Mouse (Mus musculus) cerebellum, adult 2 months (tissue): ENCODE measurements around the gene Uck2. TPM values are rescaled to one million over a fixed set of nuclear protein-coding genes. Genes with fewer than 3 reads are reported as not detected.

Experiments used
- DNase-seq, 2 experiments: peaks; one replicate each; pipeline ENCODE4 v3.0.0; 2021
- H3K27ac ChIP-seq: fragments of 200-500 bp; 2 replicates; pipeline ENCODE4 v1.5.1; 2012; ENCODE audit warnings: low read length, control low read depth, inconsistent platforms; ENCODE audit not compliant: insufficient read depth
- H3K27me3 ChIP-seq: fragments of 200-500 bp; 2 replicates; pipeline ENCODE4 v1.6.1; 2012; ENCODE audit warnings: inconsistent platforms, mild to moderate bottlenecking, low read length, moderate library complexity; ENCODE audit not compliant: control insufficient read depth, insufficient read depth
- H3K4me1 ChIP-seq: fragments of 200-500 bp; 2 replicates; pipeline ENCODE4 v1.6.1; 2011; ENCODE audit warnings: low read length; ENCODE audit not compliant: control insufficient read depth, insufficient read depth
- H3K4me3 ChIP-seq: fragments of 200-500 bp; replicated peaks from 2 replicates; pipeline ENCODE3; 2011; ENCODE audit warnings: mild to moderate bottlenecking, low read depth, low read length, control low read depth; ENCODE audit not compliant: insufficient read depth
- CTCF ChIP-seq: fragments of 200-500 bp; IDR thresholded peaks from 2 replicates; pipeline ENCODE4 v1.5.1; 2011; ENCODE audit warnings: low read depth, mild to moderate bottlenecking, control low read depth, low read length, moderate library complexity, borderline replicate concordance; ENCODE audit not compliant: insufficient read depth
- POLR2A ChIP-seq: fragments of 200-500 bp; IDR thresholded peaks from 2 replicates; pipeline ENCODE4 v1.6.1; 2011; ENCODE audit warnings: low read length, control low read depth, borderline replicate concordance; ENCODE audit not compliant: insufficient read depth
- WGBS: fragments of 180-500 bp; shearing (Covaris S2); methylation state at CpG from one replicate; pipeline ENCODE4 v1.1.7; 2018; 5-methylcytosine and 5-hydroxymethylcytosine counted together
- polyA plus RNA-seq: library from polyadenylated mRNA; depleted of rRNA; stranded (reverse); fragments of >200 nt; gene quantifications from 2 replicates; pipeline ENCODE4 v1.2.3, GENCODE M21; 2012

Gene Uck2
- polyA plus RNA-seq, 1 experiment = 20.7 TPM

DNA sequence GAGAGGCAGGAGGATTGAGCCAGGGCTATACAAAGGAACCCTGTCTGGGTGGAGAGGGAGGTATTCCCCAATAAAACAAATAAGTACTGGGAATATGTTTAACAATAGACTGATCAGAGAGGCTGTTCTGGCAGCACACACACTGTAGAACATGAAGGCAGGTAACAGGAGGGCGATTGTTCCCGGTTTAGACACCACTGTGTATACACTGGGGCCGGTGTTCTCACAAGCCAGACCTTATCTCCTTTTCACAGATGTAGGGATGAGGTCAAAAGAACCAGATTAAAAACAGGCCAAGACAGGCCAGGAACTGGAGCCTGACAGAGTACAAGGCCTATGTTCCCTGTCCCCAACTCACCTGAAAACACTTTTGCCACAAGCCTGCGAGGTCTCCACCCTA, 13.8 kb downstream of the Uck2 start:
- Histone ChIP-seq H3K27ac (no peak overlapping the region), H3K27me3 (no peaks in the 10 kb centered on the region), H3K4me3 (no peak overlapping the region), H3K4me1 (peaks cover 37% of the 10 kb centered on the region)
- 80% methylated on average over 4 of the region's 4 CpGs for WGBS
- TF ChIP-seq POLR2A (no peak), CTCF (no peak)
- DNase-seq = no peak

DNA sequence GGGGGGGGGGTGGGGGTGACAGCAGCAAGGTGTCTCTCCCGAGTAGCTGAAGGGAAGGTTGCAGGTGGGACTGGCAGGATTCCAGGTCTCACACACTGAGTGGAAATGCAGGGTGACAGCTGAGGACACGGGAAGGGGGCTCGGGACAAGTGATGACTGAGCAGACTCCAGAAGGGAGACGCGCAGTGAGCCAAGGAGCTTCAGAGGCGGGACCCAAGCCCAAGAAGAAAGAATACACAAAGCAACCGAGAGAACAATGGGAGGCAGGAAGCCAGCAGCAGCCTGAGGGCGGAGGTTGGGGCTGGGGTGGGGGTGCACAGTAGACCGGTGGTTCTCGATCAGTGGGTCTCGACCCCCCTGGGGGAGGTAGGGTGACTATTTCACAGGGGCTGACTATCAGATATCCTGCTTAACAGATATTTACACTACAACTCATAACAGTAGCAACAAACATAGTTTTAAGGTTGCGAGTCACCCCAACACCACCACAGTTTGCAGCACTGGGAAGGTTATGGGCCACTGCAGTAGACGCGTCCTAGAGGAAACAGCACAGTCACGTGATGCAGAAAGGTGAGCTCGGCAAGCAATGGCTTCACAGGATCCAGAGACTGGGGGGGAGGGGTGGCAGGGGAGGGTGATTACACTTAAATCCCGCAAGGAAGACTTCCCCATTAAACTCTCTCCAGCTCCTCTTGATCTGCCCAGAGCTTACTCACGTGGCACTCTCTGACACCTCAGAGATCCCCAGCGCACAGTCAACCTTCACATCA, 14.6 kb downstream of the Uck2 start:
- 13% methylated on average over 19 of the region's 19 CpGs for WGBS
- Histone ChIP-seq H3K4me3 (no peak overlapping the region), H3K27me3 (no peaks in the 10 kb centered on the region), H3K4me1 (peaks cover 37% of the 10 kb centered on the region), H3K27ac (no peak overlapping the region)
- TF ChIP-seq CTCF = no peak
- no peak for TF ChIP-seq POLR2A
- DNase-seq = peak in 1 of 2 experiments; percentile 55

DNA sequence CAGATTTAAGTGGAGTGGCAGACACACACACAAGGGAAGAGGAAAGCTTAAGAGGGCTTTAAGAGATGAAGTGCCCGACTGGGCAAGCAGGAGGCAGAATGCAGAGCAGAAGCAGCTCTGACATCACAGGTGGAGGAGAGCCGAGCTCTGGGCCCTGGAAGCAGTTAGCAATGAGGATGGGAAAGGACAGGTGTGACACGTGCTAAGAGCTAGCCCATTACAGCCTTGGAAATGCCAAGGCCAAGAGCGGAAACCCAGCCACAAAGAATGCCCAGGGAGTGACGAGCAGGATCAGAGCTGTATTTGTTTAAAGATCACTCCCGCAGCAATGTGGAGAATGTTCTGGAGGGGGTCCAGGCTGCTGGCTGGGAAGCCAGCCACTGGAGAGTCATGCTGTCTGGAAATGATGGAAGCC, 15.3 kb downstream of the Uck2 start:
- TF ChIP-seq CTCF (no peak), POLR2A (no peak)
- Histone ChIP-seq H3K27ac (peak overlapping the region; percentile 8; the same call in 1 of the 2 replicates), H3K27me3 (no peaks in the 10 kb centered on the region), H3K4me3 (no peak overlapping the region), H3K4me1 (peaks cover 42% of the 10 kb centered on the region)
- 1% methylated on average over 6 of the region's 6 CpGs for WGBS
- DNase-seq = peak; percentile 73 to 78

DNA sequence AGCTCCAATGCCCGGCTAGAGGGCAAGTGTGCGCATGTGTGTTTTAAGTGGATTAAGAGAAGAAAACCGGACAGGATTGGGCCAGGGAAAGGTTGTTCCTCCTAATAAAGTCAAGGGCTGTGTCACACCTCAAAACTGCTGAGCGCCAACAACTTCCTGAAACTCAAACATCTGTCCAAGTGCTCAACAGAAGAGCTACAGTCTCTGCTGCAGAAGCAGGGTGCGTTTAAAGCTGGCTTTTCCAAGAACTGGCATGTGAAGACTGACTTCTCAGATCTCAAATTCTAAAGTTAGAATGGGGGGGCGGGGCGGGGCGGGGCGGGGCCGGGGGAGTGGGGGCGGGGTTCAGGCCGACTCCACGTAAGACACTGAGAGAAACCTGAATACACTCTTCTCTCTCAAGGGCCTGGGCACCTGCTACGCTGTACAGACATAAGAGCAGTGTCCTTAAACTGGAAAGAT, 15.7 kb downstream of the Uck2 start:
- WGBS = 28% methylated on average over 14 of the region's 14 CpGs
- no peak overlapping the region for H3K27ac ChIP-seq

DNA sequence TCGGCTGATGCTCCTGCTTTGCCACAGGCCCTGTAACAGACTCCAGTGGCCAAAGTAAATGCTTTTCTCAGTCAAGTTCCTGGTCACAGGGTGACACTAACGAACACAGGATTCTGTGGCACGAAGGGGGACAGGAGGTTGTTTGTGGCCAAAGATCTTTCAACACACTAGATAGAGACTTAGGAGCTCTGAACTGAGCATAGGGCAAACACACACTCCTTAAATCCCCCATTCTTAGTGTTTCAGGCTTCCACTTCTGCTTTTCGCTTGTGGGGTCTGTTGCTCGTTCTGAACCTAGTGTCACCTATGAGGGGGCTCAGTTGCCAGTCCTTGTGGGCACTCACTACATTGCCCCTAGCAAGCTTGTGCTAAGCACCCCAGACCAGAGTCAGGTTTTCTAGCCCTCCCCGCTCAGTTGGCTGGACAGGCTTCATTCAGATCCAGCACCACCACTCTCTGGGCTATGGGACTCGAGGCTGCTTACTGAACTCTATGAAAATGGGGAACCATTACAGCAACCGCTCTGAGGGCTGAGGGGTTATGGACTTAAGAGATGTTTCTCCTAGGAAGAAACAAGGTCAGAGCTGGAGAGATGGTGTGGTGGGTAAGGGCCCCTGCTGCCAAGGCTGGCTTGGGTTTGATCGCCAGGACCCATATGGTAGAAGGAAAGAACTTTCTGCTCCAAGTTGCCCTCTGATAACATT, 16.6 kb downstream of the Uck2 start:
- no peak for DNase-seq
- Histone ChIP-seq H3K4me1 (peaks cover 41% of the 10 kb centered on the region), H3K4me3 (no peak overlapping the region), H3K27me3 (no peaks in the 10 kb centered on the region), H3K27ac (no peak overlapping the region)
- TF ChIP-seq CTCF = no peak
- no peak for TF ChIP-seq POLR2A
- WGBS = 83% methylated on average over 9 of the region's 9 CpGs

More for the DNA sequence above, 15.7 kb downstream of the Uck2 start:
- Histone ChIP-seq H3K4me3 (no peak overlapping the region), H3K27me3 (no peaks in the 10 kb centered on the region), H3K4me1 (peaks cover 44% of the 10 kb centered on the region)
- no peak for DNase-seq
- no peak for TF ChIP-seq CTCF
- no peak for TF ChIP-seq POLR2A

DNA sequence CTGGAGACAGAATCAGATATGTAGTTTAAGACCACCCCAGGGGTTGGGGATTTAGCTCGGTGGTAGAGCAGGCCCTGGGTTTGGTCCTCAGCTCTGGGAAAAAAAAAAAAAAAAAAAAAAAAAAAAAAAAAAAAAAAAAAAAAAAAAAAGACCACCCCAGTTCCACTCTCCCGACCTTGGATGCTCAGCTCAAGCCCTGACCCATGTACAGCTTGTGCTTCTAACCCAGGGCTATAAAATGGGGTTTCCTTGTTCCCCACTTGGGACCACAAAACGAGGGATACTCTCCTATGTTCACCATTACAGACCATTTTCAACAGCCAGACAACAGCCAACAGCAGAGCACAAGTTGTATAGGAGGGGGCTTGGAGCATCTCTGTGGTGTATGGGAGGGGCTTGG, 18.4 kb downstream of the Uck2 start:
- no peak for DNase-seq
- H3K27ac ChIP-seq = no peak overlapping the region
- no peak overlapping the region for H3K4me3 ChIP-seq
- TF ChIP-seq POLR2A = no peak
- TF ChIP-seq CTCF = no peak
- peaks cover 49% of the 10 kb centered on the region for H3K4me1 ChIP-seq
- no peaks in the 10 kb centered on the region for H3K27me3 ChIP-seq
- WGBS = 73% methylated on average over 3 of the region's 3 CpGs

DNA sequence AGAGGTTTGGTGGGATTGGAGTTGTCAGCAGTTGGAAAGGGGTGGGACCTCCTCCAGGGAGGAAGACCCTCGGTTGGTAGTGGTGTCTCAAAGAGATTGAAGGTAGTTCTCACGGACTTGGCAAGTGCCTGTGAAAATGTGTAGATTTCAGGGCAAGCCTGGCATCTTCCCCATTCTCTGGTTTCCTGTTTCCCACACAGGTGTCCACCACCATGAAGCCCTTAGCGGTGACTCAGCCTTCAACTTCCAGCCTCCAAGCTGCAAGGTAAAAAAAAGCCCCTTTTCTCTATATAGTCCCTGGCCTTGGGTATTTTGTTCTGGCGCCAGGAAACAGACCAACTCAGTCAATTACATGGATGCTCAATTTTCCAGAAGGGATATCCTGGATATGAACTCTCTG, 19.8 kb downstream of the Uck2 start:
- peaks cover 45% of the 10 kb centered on the region for H3K4me1 ChIP-seq
- peak overlapping the region; percentile 14; the same call in 1 of the 2 replicates for H3K27ac ChIP-seq
- H3K4me3 ChIP-seq = no peak overlapping the region
- DNase-seq = peak in 1 of 2 experiments; percentile 63
- TF ChIP-seq CTCF (no peak), POLR2A (no peak)
- H3K27me3 ChIP-seq = no peaks in the 10 kb centered on the region
- 27% methylated on average over 4 of the region's 4 CpGs for WGBS
